Mouse (Mus musculus): ENCODE results near the gene Dync1li2. TPM values are rescaled to one million over a fixed set of nuclear protein-coding genes. Genes with fewer than 3 reads are reported as not detected.

The Dync1li2 gene
- polyA plus RNA-seq, 1 experiment from 2014 or later, result 63.5 TPM

GRCm38 (mm10) chr8:104430230-104430629, 12.6 kb downstream of the Dync1li2 start:
- Histone ChIP-seq H3K9me3 (replicated peaks; ENCODE audit: control insufficient read depth, low read length) (no peaks in the 10 kb centered on the region), H3K4me3 (replicated peaks; ENCODE audit: low read length) (no peak overlapping the region), H3K4me1 (ENCODE audit: control insufficient read depth, insufficient read depth, low read length) (peaks cover 9% of the 10 kb centered on the region), H3K36me3 (ENCODE audit: control insufficient read depth, insufficient read depth, low read length) (peaks cover 36% of the 10 kb centered on the region), H3K9ac (ENCODE audit: low read length) (no peak overlapping the region), H3K27ac (ENCODE audit: low read length) (no peak overlapping the region), H3K27me3 (ENCODE audit: control insufficient read depth, insufficient read depth, low read length) (no peaks in the 10 kb centered on the region), H3K4me2 (ENCODE audit: low read depth, low read length) (no peak overlapping the region)
- WGBS, result 88% methylated on average over 7 of the region's 7 CpGs
- no peak for ATAC-seq (ENCODE audit: insufficient read depth, low FRiP score)

- Histone ChIP-seq H3K27me3 (ENCODE audit: control insufficient read depth, insufficient read depth, low read length) (no peaks in the 10 kb centered on the region), H3K36me3 (ENCODE audit: control insufficient read depth, insufficient read depth, low read length) (peaks cover 42% of the 10 kb centered on the region), H3K9ac (ENCODE audit: low read length) (no peak overlapping the region), H3K4me2 (ENCODE audit: low read depth, low read length) (no peak overlapping the region), H3K4me1 (ENCODE audit: control insufficient read depth, insufficient read depth, low read length) (no peaks in the 10 kb centered on the region), H3K27ac (ENCODE audit: low read length) (no peak overlapping the region), H3K9me3 (replicated peaks; ENCODE audit: control insufficient read depth, low read length) (no peaks in the 10 kb centered on the region), H3K4me3 (replicated peaks; ENCODE audit: low read length) (no peak overlapping the region)
- no peak for ATAC-seq (ENCODE audit: insufficient read depth, low FRiP score)
- 92% methylated on average over 13 of the region's 13 CpGs for WGBS
Observed at GRCm38 (mm10) chr8:104427703-104428102, 15.1 kb downstream of the Dync1li2 start.

- H3K9ac ChIP-seq (ENCODE audit: low read length), result no peak overlapping the region
- no peaks in the 10 kb centered on the region for H3K9me3 ChIP-seq (replicated peaks; ENCODE audit: control insufficient read depth, low read length)
- H3K4me1 ChIP-seq (ENCODE audit: control insufficient read depth, insufficient read depth, low read length), result no peaks in the 10 kb centered on the region
- H3K27ac ChIP-seq (ENCODE audit: low read length), result no peak overlapping the region
- peaks cover 53% of the 10 kb centered on the region for H3K36me3 ChIP-seq (ENCODE audit: control insufficient read depth, insufficient read depth, low read length)
- H3K4me2 ChIP-seq (ENCODE audit: low read depth, low read length), result no peak overlapping the region
- WGBS, result 81% methylated on average over 6 of the region's 6 CpGs
- ATAC-seq (ENCODE audit: insufficient read depth, low FRiP score), result no peak
- no peaks in the 10 kb centered on the region for H3K27me3 ChIP-seq (ENCODE audit: control insufficient read depth, insufficient read depth, low read length)
- H3K4me3 ChIP-seq (replicated peaks; ENCODE audit: low read length), result no peak overlapping the region
Observed at GRCm38 (mm10) chr8:104422313-104422712, 20.5 kb downstream of the Dync1li2 start.

GRCm38 (mm10) chr8:104416022-104416421, 26.8 kb downstream of the Dync1li2 start:
- Histone ChIP-seq H3K36me3 (ENCODE audit: control insufficient read depth, insufficient read depth, low read length) (peaks cover 17% of the 10 kb centered on the region), H3K4me1 (ENCODE audit: control insufficient read depth, insufficient read depth, low read length) (peaks cover 13% of the 10 kb centered on the region), H3K27me3 (ENCODE audit: control insufficient read depth, insufficient read depth, low read length) (no peaks in the 10 kb centered on the region), H3K9ac (ENCODE audit: low read length) (no peak overlapping the region), H3K9me3 (replicated peaks; ENCODE audit: control insufficient read depth, low read length) (no peaks in the 10 kb centered on the region), H3K27ac (ENCODE audit: low read length) (no peak overlapping the region), H3K4me2 (ENCODE audit: low read depth, low read length) (no peak overlapping the region), H3K4me3 (replicated peaks; ENCODE audit: low read length) (no peak overlapping the region)
- no peak for ATAC-seq (ENCODE audit: insufficient read depth, low FRiP score)
- 78% methylated on average over 6 of the region's 6 CpGs for WGBS

GRCm38 (mm10) chr8:104414204-104414603, 28.6 kb downstream of the Dync1li2 start:
- 55% methylated on average over 3 of the region's 3 CpGs for WGBS

GRCm38 (mm10) chr8:104413770-104414169, 29.1 kb downstream of the Dync1li2 start:
- 65% methylated on average over 4 of the region's 4 CpGs for WGBS
- H3K9ac ChIP-seq (ENCODE audit: low read length), result peak overlapping the region; percentile 26; the same call in 1 of the 2 replicates
- peaks cover 10% of the 10 kb centered on the region for H3K36me3 ChIP-seq (ENCODE audit: control insufficient read depth, insufficient read depth, low read length)
- H3K27ac ChIP-seq (ENCODE audit: low read length), result peak overlapping the region; percentile 74
- no peaks in the 10 kb centered on the region for H3K9me3 ChIP-seq (replicated peaks; ENCODE audit: control insufficient read depth, low read length)
- peak; percentile 27; the same call in 1 of the 2 replicates for ATAC-seq (ENCODE audit: insufficient read depth, low FRiP score)
- no peak overlapping the region for H3K4me2 ChIP-seq (ENCODE audit: low read depth, low read length)
- no peak overlapping the region for H3K4me3 ChIP-seq (replicated peaks; ENCODE audit: low read length)
- no peaks in the 10 kb centered on the region for H3K27me3 ChIP-seq (ENCODE audit: control insufficient read depth, insufficient read depth, low read length)
- peaks cover 13% of the 10 kb centered on the region for H3K4me1 ChIP-seq (ENCODE audit: control insufficient read depth, insufficient read depth, low read length)

More at GRCm38 (mm10) chr8:104414204-104414603, 28.6 kb downstream of the Dync1li2 start:
- Histone ChIP-seq H3K4me3 (replicated peaks; ENCODE audit: low read length) (no peak overlapping the region), H3K27me3 (ENCODE audit: control insufficient read depth, insufficient read depth, low read length) (no peaks in the 10 kb centered on the region), H3K9ac (ENCODE audit: low read length) (no peak overlapping the region), H3K36me3 (ENCODE audit: control insufficient read depth, insufficient read depth, low read length) (peaks cover 10% of the 10 kb centered on the region), H3K9me3 (replicated peaks; ENCODE audit: control insufficient read depth, low read length) (no peaks in the 10 kb centered on the region), H3K27ac (ENCODE audit: low read length) (no peak overlapping the region), H3K4me1 (ENCODE audit: control insufficient read depth, insufficient read depth, low read length) (peaks cover 13% of the 10 kb centered on the region), H3K4me2 (ENCODE audit: low read depth, low read length) (no peak overlapping the region)
- peak; percentile 11; the same call in 1 of the 2 replicates for ATAC-seq (ENCODE audit: insufficient read depth, low FRiP score)

- Histone ChIP-seq H3K9ac (ENCODE audit: low read length) (no peak overlapping the region), H3K36me3 (ENCODE audit: control insufficient read depth, insufficient read depth, low read length) (peaks cover 5% of the 10 kb centered on the region), H3K4me3 (replicated peaks; ENCODE audit: low read length) (no peak overlapping the region), H3K4me2 (ENCODE audit: low read depth, low read length) (no peak overlapping the region), H3K4me1 (ENCODE audit: control insufficient read depth, insufficient read depth, low read length) (peaks cover 13% of the 10 kb centered on the region), H3K9me3 (replicated peaks; ENCODE audit: control insufficient read depth, low read length) (no peaks in the 10 kb centered on the region), H3K27ac (ENCODE audit: low read length) (peak overlapping the region; percentile 74; the same call in 1 of the 2 replicates), H3K27me3 (ENCODE audit: control insufficient read depth, insufficient read depth, low read length) (no peaks in the 10 kb centered on the region)
- WGBS, result 37% methylated on average over 7 of the region's 7 CpGs
- no peak for ATAC-seq (ENCODE audit: insufficient read depth, low FRiP score)
Observed at GRCm38 (mm10) chr8:104412805-104413532, 29.9 kb downstream of the Dync1li2 start.

GRCm38 (mm10) chr8:104411972-104412371, 30.9 kb downstream of the Dync1li2 start:
- no peak overlapping the region for H3K9ac ChIP-seq (ENCODE audit: low read length)
- no peaks in the 10 kb centered on the region for H3K36me3 ChIP-seq (ENCODE audit: control insufficient read depth, insufficient read depth, low read length)
- peaks cover 13% of the 10 kb centered on the region for H3K4me1 ChIP-seq (ENCODE audit: control insufficient read depth, insufficient read depth, low read length)
- H3K4me2 ChIP-seq (ENCODE audit: low read depth, low read length), result no peak overlapping the region
- no peak overlapping the region for H3K4me3 ChIP-seq (replicated peaks; ENCODE audit: low read length)
- no peaks in the 10 kb centered on the region for H3K27me3 ChIP-seq (ENCODE audit: control insufficient read depth, insufficient read depth, low read length)
- WGBS, result 70% methylated on average over 3 of the region's 3 CpGs
- H3K27ac ChIP-seq (ENCODE audit: low read length), result no peak overlapping the region
- H3K9me3 ChIP-seq (replicated peaks; ENCODE audit: control insufficient read depth, low read length), result no peaks in the 10 kb centered on the region
- no peak for ATAC-seq (ENCODE audit: insufficient read depth, low FRiP score)

- no peaks in the 10 kb centered on the region for H3K27me3 ChIP-seq (ENCODE audit: control insufficient read depth, insufficient read depth, low read length)
- no peak overlapping the region for H3K4me3 ChIP-seq (replicated peaks; ENCODE audit: low read length)
- no peak overlapping the region for H3K9ac ChIP-seq (ENCODE audit: low read length)
- no peaks in the 10 kb centered on the region for H3K9me3 ChIP-seq (replicated peaks; ENCODE audit: control insufficient read depth, low read length)
- ATAC-seq (ENCODE audit: insufficient read depth, low FRiP score), result no peak
- H3K4me1 ChIP-seq (ENCODE audit: control insufficient read depth, insufficient read depth, low read length), result peaks cover 13% of the 10 kb centered on the region
- H3K4me2 ChIP-seq (ENCODE audit: low read depth, low read length), result no peak overlapping the region
- WGBS, result 90% methylated on average over 3 of the region's 3 CpGs
- H3K36me3 ChIP-seq (ENCODE audit: control insufficient read depth, insufficient read depth, low read length), result no peaks in the 10 kb centered on the region
- no peak overlapping the region for H3K27ac ChIP-seq (ENCODE audit: low read length)
Observed at GRCm38 (mm10) chr8:104411468-104411867, 31.4 kb downstream of the Dync1li2 start.

Data from stomach, embryonic 16.5 days (tissue).